Mouse (Mus musculus) megakaryocyte progenitor cell, adult 5-6 weeks (primary cell): ENCODE data around the gene Lypd9. TPM values are rescaled to one million over a fixed set of nuclear protein-coding genes. Genes with fewer than 3 reads are reported as not detected.
"Not testable (repeated sequence)": the region's sequence is repeated elsewhere in the genome, so short reads cannot be mapped to it uniquely, and the experiment has no call there.

ENCODE experiments used
- ATAC-seq: replicated peaks from 2 replicates; pipeline ENCODE4 v1.8.0; 2016; ENCODE audit warnings: mild to moderate bottlenecking, moderate TSS enrichment, inconsistent platforms; ENCODE audit not compliant: poor library complexity
- total RNA-seq, 2 experiments: library from RNA; stranded (forward) in 1 of 2; stranded (reverse) in 1 of 2; fragments of 157-497, 149-512 nt in 1 of 2; fragments of 200-1000 nt in 1 of 2; gene quantifications; 2 replicates each; pipeline versions ENCODE4 v1.2.3 to v1.2.4; 2015 to 2017

Lypd9 gene
- total RNA-seq (2015) (not detected in 2 replicates), total RNA-seq (2017) (not detected in 2 replicates)

DNA sequence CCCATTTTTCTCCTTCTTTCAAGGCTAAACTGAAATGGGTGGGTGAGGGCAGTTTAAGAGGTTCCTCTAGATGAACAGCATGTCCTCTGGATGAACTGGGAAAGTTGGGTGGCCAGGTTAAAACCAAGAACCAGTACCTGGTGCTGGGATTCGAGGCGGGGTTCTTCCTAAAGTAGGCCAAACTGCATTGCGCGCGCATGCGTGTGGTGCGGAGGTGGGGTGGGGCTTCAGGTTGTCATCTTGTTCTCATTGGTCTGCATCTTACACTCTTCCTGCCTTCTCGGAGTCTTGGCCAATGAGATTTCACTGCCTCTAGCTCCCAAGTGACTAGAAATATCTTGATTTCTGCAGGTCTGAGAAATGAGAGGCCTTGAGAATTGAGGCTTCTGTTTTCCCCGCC lies at the start of gene Lypd9:
Gene Lypd9, minus strand, starts transcription at position 165 of the 400 bp plus-strand sequence.
- no peak for ATAC-seq

- ATAC-seq, result not testable (repeated sequence)
These were observed 49.7 kb upstream of the Lypd9 start, which contains the start of gene Olfr331 for GRCm38 (mm10) chr11:58502472-58502871. Gene Olfr331 (minus strand): TSS chr11:58502572.

DNA sequence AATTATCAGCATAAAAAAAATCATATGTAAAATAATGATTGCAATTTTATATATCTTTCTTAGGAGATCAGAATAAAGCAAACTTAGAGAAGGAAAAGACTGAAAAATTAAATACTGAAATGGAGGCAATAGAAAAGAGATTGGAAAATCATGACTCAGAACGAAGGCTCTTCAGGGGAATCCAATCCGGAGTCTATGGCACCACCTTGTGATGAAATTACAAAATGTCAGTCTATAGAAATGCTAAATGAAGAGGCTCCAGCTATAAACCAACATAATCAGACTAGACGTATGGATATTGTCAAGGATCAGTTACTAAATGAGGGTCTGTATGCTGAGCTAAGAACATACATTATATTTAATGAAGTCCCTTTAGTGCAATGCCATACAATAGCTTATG lies 46.6 kb upstream of the Lypd9 start:
- no peak for ATAC-seq

DNA sequence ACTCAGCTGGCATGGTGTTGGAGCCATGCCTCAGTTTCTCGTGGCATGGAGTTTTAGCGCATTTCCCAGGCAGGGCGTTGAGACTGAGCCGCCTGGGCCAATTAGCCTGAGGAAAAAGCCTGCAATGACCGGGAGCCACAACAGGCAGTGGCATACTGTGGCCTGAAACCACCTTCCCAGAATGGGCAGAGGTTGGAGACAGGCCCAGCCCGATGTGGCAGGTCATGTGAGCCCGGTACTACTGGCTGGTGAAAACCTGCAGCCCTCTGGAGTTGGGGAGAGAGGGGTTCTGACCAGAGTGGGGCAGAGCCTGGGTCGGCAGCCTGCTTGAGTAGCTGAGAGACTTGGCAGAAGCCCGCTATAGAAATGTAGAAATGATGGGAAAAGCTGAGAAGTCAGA lies 46.0 kb upstream of the Lypd9 start:
- ATAC-seq, result no peak

GRCm38 (mm10) chr11:58492455-58492854 lies 39.7 kb upstream of the Lypd9 start, which contains the start of gene Olfr332:
Gene Olfr332 (minus strand): TSS chr11:58492555.
- no peak for ATAC-seq

DNA sequence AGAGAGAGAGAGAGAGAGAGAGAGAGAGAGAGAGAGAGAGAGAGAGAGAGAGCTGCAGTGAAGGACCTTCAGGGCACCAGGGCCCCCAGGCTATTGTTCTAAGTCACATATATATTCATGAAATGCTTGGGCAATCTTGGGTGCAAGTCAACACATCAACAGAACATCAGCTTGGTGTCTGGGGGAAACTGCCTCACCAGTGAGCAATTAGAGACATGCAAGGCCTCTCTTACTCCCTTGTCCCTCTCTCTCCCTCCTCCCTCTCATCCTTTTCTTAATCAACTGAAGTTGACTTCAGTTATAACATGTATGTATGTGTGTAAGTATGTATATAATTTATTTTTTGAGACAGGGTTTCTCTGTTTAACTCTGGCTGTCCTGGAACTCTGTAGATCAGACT lies 9.4 kb upstream of the Lypd9 start, which contains the start of gene Olfr30:
Gene Olfr30, minus strand, starts transcription at position 101 of the 400 bp plus-strand sequence.
- ATAC-seq, result no peak

DNA sequence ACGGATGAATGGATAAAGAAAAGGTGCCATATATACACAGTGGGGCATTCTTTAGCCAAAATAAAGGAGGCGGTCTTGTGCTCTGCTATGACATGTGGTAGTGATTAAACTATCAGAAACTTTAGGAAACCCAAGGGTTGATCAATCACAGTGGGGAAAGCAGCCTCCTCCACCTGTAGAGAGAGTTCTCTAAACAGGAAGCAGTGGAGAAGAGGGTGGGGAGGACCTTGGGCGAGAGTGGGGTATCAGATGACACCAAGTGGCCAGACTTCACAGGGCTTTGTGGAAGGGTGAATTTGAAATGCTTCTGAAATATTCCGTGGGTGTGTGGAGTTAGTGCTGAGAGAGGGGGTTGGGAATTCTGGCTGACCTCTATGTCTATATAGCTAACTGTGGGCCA lies 869 bp upstream of the Lypd9 start:
- no peak for ATAC-seq

GRCm38 (mm10) chr11:58437866-58438265 lies 14.9 kb downstream of the Lypd9 start:
- ATAC-seq, result no peak

DNA sequence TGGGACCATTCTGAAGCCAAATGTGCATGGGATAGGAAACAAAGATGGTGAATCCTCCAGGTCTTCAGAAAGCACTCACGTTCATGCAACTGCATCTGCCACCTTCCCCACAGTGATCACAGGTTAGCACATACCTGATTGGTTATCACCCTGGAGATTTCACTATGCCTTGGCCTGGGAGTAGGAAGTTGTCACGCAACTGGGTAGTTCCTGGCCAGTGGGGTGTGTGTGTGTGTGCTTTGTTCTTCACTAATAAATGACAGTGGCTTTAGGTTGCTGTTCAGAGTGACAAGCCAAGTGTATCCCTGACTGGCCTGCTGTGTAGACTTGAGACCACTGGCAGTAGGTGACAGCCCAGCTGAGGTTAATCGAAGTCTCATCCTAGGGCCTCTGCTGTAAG lies 20.5 kb downstream of the Lypd9 start, which contains the start of gene Gm12253:
Gene Gm12253, plus strand, starts transcription at position 301 of the 400 bp plus-strand sequence.
- ATAC-seq, result no peak

GRCm38 (mm10) chr11:58420815-58421214 lies 31.9 kb downstream of the Lypd9 start, which contains the start of gene 1810065E05Rik:
Gene 1810065E05Rik (plus strand): TSS chr11:58421111.
- ATAC-seq, result no peak

DNA sequence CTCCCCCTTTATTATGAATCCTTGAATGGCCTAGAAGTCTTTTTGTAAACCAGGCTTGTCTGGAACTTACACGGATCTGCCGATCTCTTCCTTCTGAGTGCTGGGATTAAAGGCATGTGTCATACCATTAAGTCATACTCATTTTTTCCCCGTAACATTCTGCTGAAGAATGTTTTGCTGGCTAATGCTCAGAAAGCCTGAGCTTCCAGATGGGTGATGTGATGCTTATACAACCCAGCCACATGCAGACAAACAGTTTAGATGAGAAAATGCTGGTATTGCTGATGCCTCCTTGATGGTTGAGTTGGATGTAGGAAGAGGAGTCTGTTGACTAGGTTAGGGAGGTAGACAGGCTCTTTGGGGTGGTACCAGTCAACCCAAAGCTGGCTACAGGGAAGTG lies 34.4 kb downstream of the Lypd9 start:
- no peak for ATAC-seq

DNA sequence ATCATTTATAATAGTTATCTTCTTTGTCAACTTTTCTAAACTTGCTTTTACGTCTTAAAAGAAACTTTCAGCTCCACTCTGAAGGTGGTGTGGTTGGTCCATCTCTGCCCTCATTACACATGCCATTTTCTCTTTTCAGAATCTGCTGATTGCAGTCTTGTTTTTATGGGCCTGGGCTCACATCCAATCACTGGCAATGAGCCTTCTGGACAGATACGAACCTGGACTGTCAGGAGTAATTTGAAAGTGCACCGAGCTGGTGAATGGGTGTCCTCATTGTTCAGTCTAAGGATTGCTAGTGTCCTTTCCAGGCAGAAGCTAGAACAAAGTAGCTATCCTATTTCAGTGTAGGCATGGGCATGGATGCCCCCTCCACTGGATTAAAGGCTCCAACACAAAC lies 44.7 kb downstream of the Lypd9 start:
- ATAC-seq, result no peak

DNA sequence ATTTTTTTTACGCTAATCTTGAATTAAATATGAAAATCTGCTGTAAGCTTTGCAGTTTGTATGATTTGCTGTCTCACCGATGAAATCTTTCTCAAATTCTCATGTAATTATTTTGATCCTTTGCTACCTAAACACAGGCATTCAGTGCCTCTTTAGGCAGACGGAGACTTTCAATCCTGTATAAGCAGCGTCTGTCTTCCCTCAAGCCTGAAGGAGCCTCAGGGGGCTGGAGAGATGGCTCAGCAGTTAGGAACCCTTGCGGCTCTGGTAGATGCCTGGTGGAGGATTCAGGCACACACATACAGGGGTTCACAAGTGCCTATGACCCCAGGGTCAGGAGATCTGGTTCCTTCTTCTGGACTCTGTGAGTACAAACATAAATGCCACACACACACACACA lies 52.1 kb downstream of the Lypd9 start:
- ATAC-seq, result no peak

DNA sequence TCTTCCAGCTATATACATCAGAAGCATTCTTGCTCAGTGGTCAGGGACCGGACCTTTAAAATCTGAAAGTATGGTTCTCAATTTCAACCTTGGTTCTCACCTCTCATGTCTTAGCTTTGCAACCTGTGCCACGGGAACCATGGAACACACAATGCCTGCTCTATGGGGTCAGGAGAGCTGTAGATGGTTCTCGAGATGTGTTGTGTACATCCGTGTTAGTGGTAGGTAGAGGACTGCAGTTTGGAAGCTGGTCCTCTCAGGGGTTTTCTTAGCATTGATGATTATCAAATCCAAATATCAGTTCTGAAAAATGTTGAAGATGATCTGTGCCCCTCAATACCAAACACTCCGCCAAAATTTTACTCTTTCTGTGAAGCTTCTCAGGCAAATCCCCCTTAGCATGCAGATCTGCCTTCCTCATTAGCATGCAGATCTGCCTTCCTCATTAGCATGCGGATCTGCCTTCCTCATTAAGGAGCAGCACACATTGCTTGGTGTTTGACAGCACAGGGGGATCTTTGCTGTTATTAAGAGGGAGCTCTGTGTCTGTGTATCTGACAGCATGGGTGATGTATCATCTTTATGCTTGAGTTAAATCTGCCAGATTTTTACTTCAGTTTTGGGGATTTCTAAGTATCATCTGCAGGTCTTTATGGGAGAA lies 52.6 kb downstream of the Lypd9 start:
- no peak for ATAC-seq

Other genes with a start within 250 kb of the Lypd9 start
- 5.2 and 6.5 TPM in 2 replicates for gene 4930438A08Rik, start 178.1 kb downstream of the Lypd9 start, total RNA-seq (2015)
- gene 4930438A08Rik, start 178.1 kb downstream of the Lypd9 start, total RNA-seq (2017), result 6.4 and 13.3 TPM in 2 replicates
- 22.7 and 27.3 TPM in 2 replicates for gene Zfp692, start 145.9 kb downstream of the Lypd9 start, total RNA-seq (2015)
- gene Zfp692, start 145.9 kb downstream of the Lypd9 start, total RNA-seq (2017), result 33.0 and 36.8 TPM in 2 replicates
- 31.0 and 31.6 TPM in 2 replicates for gene Zfp672, start 122.6 kb downstream of the Lypd9 start, total RNA-seq (2015)
- gene Zfp672, start 122.6 kb downstream of the Lypd9 start, total RNA-seq (2017), result 23.2 and 26.4 TPM in 2 replicates
- 2.5 and 4.1 TPM in 2 replicates for gene Sh3bp5l, start 122.2 kb downstream of the Lypd9 start, total RNA-seq (2015)
- gene Sh3bp5l, start 122.2 kb downstream of the Lypd9 start, total RNA-seq (2017), result 12.8 and 31.6 TPM in 2 replicates
- not detected in 2 replicates for gene Lypd8, start 73.9 kb downstream of the Lypd9 start, total RNA-seq (2015)
- not detected in 2 replicates for gene Lypd8, start 73.9 kb downstream of the Lypd9 start, total RNA-seq (2017)
- not detected in 2 replicates for gene 1810065E05Rik, start 31.8 kb downstream of the Lypd9 start, total RNA-seq (2015)
- gene 1810065E05Rik, start 31.8 kb downstream of the Lypd9 start, total RNA-seq (2017), result not detected in 2 replicates
- not detected in 2 replicates for gene Gm12253, start 20.4 kb downstream of the Lypd9 start, total RNA-seq (2015)
- gene Gm12253, start 20.4 kb downstream of the Lypd9 start, total RNA-seq (2017), result not detected in 2 replicates
- not detected in 2 replicates for gene Olfr30, start 9.3 kb upstream of the Lypd9 start, total RNA-seq (2015)
- gene Olfr30, start 9.3 kb upstream of the Lypd9 start, total RNA-seq (2017), result not detected in 2 replicates
- not detected in 2 replicates for gene Olfr332, start 39.6 kb upstream of the Lypd9 start, total RNA-seq (2015)
- gene Olfr332, start 39.6 kb upstream of the Lypd9 start, total RNA-seq (2017), result not detected in 2 replicates
- not detected in 2 replicates for gene Olfr331, start 49.6 kb upstream of the Lypd9 start, total RNA-seq (2015)
- gene Olfr331, start 49.6 kb upstream of the Lypd9 start, total RNA-seq (2017), result not detected in 2 replicates
- not detected in 2 replicates for gene Olfr330, start 81.9 kb upstream of the Lypd9 start, total RNA-seq (2015)
- not detected in 2 replicates for gene Olfr330, start 81.9 kb upstream of the Lypd9 start, total RNA-seq (2017)
- not detected in 2 replicates for gene Olfr329-ps, start 93.5 kb upstream of the Lypd9 start, total RNA-seq (2015)
- gene Olfr329-ps, start 93.5 kb upstream of the Lypd9 start, total RNA-seq (2017), result not detected in 2 replicates
- not detected in 2 replicates for gene Olfr328, start 102.7 kb upstream of the Lypd9 start, total RNA-seq (2015)
- gene Olfr328, start 102.7 kb upstream of the Lypd9 start, total RNA-seq (2017), result not detected in 2 replicates
- not detected in 2 replicates for gene Olfr224, start 117.6 kb upstream of the Lypd9 start, total RNA-seq (2015)
- gene Olfr224, start 117.6 kb upstream of the Lypd9 start, total RNA-seq (2017), result not detected in 2 replicates
- not detected in 2 replicates for gene Olfr325, start 124.8 kb upstream of the Lypd9 start, total RNA-seq (2015)
- gene Olfr325, start 124.8 kb upstream of the Lypd9 start, total RNA-seq (2017), result not detected in 2 replicates
- not detected in 2 replicates for gene Olfr324, start 142.2 kb upstream of the Lypd9 start, total RNA-seq (2015)
- gene Olfr324, start 142.2 kb upstream of the Lypd9 start, total RNA-seq (2017), result not detected in 2 replicates
- gene 2210407C18Rik, start 163.2 kb upstream of the Lypd9 start, total RNA-seq (2015), result not detected in 2 replicates
- not detected in 2 replicates for gene 2210407C18Rik, start 163.2 kb upstream of the Lypd9 start, total RNA-seq (2017)
- gene Olfr323, start 177.6 kb upstream of the Lypd9 start, total RNA-seq (2015), result not detected in 2 replicates
- gene Olfr323, start 177.6 kb upstream of the Lypd9 start, total RNA-seq (2017), result not detected in 2 replicates
- gene Trim58, start 187.5 kb upstream of the Lypd9 start, total RNA-seq (2015), result 1.8 and 3.5 TPM in 2 replicates
- gene Trim58, start 187.5 kb upstream of the Lypd9 start, total RNA-seq (2017), result 0.27 and 1.2 TPM in 2 replicates
- gene Olfr322, start 205.9 kb upstream of the Lypd9 start, total RNA-seq (2015), result not detected in 2 replicates
- not detected in 2 replicates for gene Olfr322, start 205.9 kb upstream of the Lypd9 start, total RNA-seq (2017)
- not detected in 2 replicates for gene Olfr320, start 228.2 kb upstream of the Lypd9 start, total RNA-seq (2015)
- gene Olfr320, start 228.2 kb upstream of the Lypd9 start, total RNA-seq (2017), result not detected in 2 replicates
- not detected in 2 replicates for gene Olfr319, start 246.2 kb upstream of the Lypd9 start, total RNA-seq (2015)
- not detected in 2 replicates for gene Olfr319, start 246.2 kb upstream of the Lypd9 start, total RNA-seq (2017)